Mouse (Mus musculus): Measurements from ENCODE around the gene Tspyl2. TPM values are rescaled to one million over a fixed set of nuclear protein-coding genes. Genes with fewer than 3 reads are reported as not detected.

Gene Tspyl2
- 24.7 and 25.2 TPM in 2 replicates for polyA plus RNA-seq (2014; fragmentation: Nextera tagmentation; extraction: Ambion mirVana)

GRCm38 (mm10) chrX:152342358-152342901 lies at the start of gene Tspyl2:
TSS of gene Tspyl2 (minus strand) at chrX:152342425.
- H3K4me2 ChIP-seq (ENCODE audit: low read depth, low read length) = peak within 1 kb of the TSS; percentile 36
- H3K36me3 ChIP-seq (replicated peaks; ENCODE audit: control insufficient read depth, insufficient read depth, low read depth, low read length) = no peaks in the 10 kb centered on the region; the same call in 1 of the 2 replicates
- DNase-seq (ENCODE audit: low spot score) (peak; percentile 92), ATAC-seq (replicated peaks; ENCODE audit: insufficient number of reproducible peaks, low FRiP score, low TSS enrichment, low read depth) (peak; percentile 98)
- peaks cover 14% of the 10 kb centered on the region for H3K27me3 ChIP-seq (ENCODE audit: control insufficient read depth, insufficient read depth, low read length)
- H3K27ac ChIP-seq (replicated peaks; ENCODE audit: low read depth, low read length) = peak within 1 kb of the TSS; percentile 65; the same call in 1 of the 2 replicates
- peak within 1 kb of the TSS; percentile 57 for H3K4me3 ChIP-seq (ENCODE audit: low read depth, low read length)
- H3K9ac ChIP-seq (replicated peaks; ENCODE audit: low read length) = peak within 1 kb of the TSS; percentile 69
- WGBS = 15% methylated on average over 23 of the region's 27 CpGs
- H3K4me1 ChIP-seq (ENCODE audit: control insufficient read depth, insufficient read depth, low read length) = no peaks in the 10 kb centered on the region
- no peaks in the 10 kb centered on the region for H3K9me3 ChIP-seq (replicated peaks; ENCODE audit: control insufficient read depth, low read length)

- H3K36me3 ChIP-seq (replicated peaks; ENCODE audit: control insufficient read depth, insufficient read depth, low read depth, low read length) = no peaks in the 10 kb centered on the region
- peak within 1 kb of the TSS; percentile 50 for H3K4me3 ChIP-seq (ENCODE audit: low read depth, low read length)
- no peaks in the 10 kb centered on the region for H3K9me3 ChIP-seq (replicated peaks; ENCODE audit: control insufficient read depth, low read length)
- H3K9ac ChIP-seq (replicated peaks; ENCODE audit: low read length) = peak within 1 kb of the TSS; percentile 68
- ATAC-seq (replicated peaks; ENCODE audit: insufficient number of reproducible peaks, low FRiP score, low TSS enrichment, low read depth) (peak; percentile 97), DNase-seq (ENCODE audit: low spot score) (peak; percentile 72)
- peak within 1 kb of the TSS; percentile 54 for H3K4me2 ChIP-seq (ENCODE audit: low read depth, low read length)
- WGBS = 12% methylated on average over 21 of the region's 24 CpGs
- H3K27me3 ChIP-seq (ENCODE audit: control insufficient read depth, insufficient read depth, low read length) = 0 out of 2 replicates have a peak, but pooled peaks cover 4% of the 10 kb centered on the region
- no peak within 1 kb of the TSS for H3K27ac ChIP-seq (replicated peaks; ENCODE audit: low read depth, low read length)
- no peaks in the 10 kb centered on the region for H3K4me1 ChIP-seq (ENCODE audit: control insufficient read depth, insufficient read depth, low read length)
Observed at GRCm38 (mm10) chrX:152368397-152369273, 26.4 kb upstream of the Tspyl2 start, which contains the start of gene Gpr173. TSS of gene Gpr173 (minus strand) at chrX:152368704.

- Histone ChIP-seq H3K4me3 (ENCODE audit: low read depth, low read length) (peak overlapping the region; percentile 50), H3K27ac (replicated peaks; ENCODE audit: low read depth, low read length) (no peak overlapping the region), H3K27me3 (ENCODE audit: control insufficient read depth, insufficient read depth, low read length) (0 out of 2 replicates have a peak, but pooled peaks cover 4% of the 10 kb centered on the region), H3K9me3 (replicated peaks; ENCODE audit: control insufficient read depth, low read length) (no peaks in the 10 kb centered on the region), H3K36me3 (replicated peaks; ENCODE audit: control insufficient read depth, insufficient read depth, low read depth, low read length) (no peaks in the 10 kb centered on the region), H3K4me2 (ENCODE audit: low read depth, low read length) (peak overlapping the region; percentile 54), H3K4me1 (ENCODE audit: control insufficient read depth, insufficient read depth, low read length) (no peaks in the 10 kb centered on the region), H3K9ac (replicated peaks; ENCODE audit: low read length) (peak overlapping the region; percentile 68)
- 24% methylated on average over 4 of the region's 4 CpGs for WGBS
- DNase-seq (ENCODE audit: low spot score) = peak; percentile 6
- peak; percentile 4; the same call in 1 of the 2 replicates for ATAC-seq (replicated peaks; ENCODE audit: insufficient number of reproducible peaks, low FRiP score, low TSS enrichment, low read depth)
Observed at GRCm38 (mm10) chrX:152368054-152368396, 25.8 kb upstream of the Tspyl2 start.

GRCm38 (mm10) chrX:152366418-152366817 lies 24.2 kb upstream of the Tspyl2 start:
- 69% methylated on average over 2 of the region's 2 CpGs for WGBS
- no peaks in the 10 kb centered on the region for H3K36me3 ChIP-seq (replicated peaks; ENCODE audit: control insufficient read depth, insufficient read depth, low read depth, low read length)
- no peak overlapping the region for H3K9ac ChIP-seq (replicated peaks; ENCODE audit: low read length)
- no peaks in the 10 kb centered on the region for H3K9me3 ChIP-seq (replicated peaks; ENCODE audit: control insufficient read depth, low read length)
- H3K4me2 ChIP-seq (ENCODE audit: low read depth, low read length) = no peak overlapping the region
- no peak overlapping the region for H3K27ac ChIP-seq (replicated peaks; ENCODE audit: low read depth, low read length)
- H3K4me1 ChIP-seq (ENCODE audit: control insufficient read depth, insufficient read depth, low read length) = no peaks in the 10 kb centered on the region
- no peak overlapping the region for H3K4me3 ChIP-seq (ENCODE audit: low read depth, low read length)
- DNase-seq (ENCODE audit: low spot score) = no peak
- H3K27me3 ChIP-seq (ENCODE audit: control insufficient read depth, insufficient read depth, low read length) = 0 out of 2 replicates have a peak, but pooled peaks cover 4% of the 10 kb centered on the region
- no peak for ATAC-seq (replicated peaks; ENCODE audit: insufficient number of reproducible peaks, low FRiP score, low TSS enrichment, low read depth)

GRCm38 (mm10) chrX:152352553-152353153 lies 10.4 kb upstream of the Tspyl2 start:
- Histone ChIP-seq H3K27ac (replicated peaks; ENCODE audit: low read depth, low read length) (no peak overlapping the region), H3K4me3 (ENCODE audit: low read depth, low read length) (no peak overlapping the region), H3K9ac (replicated peaks; ENCODE audit: low read length) (no peak overlapping the region), H3K4me1 (ENCODE audit: control insufficient read depth, insufficient read depth, low read length) (no peaks in the 10 kb centered on the region), H3K4me2 (ENCODE audit: low read depth, low read length) (no peak overlapping the region), H3K36me3 (replicated peaks; ENCODE audit: control insufficient read depth, insufficient read depth, low read depth, low read length) (no peaks in the 10 kb centered on the region), H3K9me3 (replicated peaks; ENCODE audit: control insufficient read depth, low read length) (no peaks in the 10 kb centered on the region), H3K27me3 (ENCODE audit: control insufficient read depth, insufficient read depth, low read length) (no peaks in the 10 kb centered on the region)
- 19% methylated on average over 5 of the region's 5 CpGs for WGBS
- ATAC-seq (replicated peaks; ENCODE audit: insufficient number of reproducible peaks, low FRiP score, low TSS enrichment, low read depth) (peak; percentile 80), DNase-seq (ENCODE audit: low spot score) (peak; percentile 72)

- no peaks in the 10 kb centered on the region for H3K36me3 ChIP-seq (replicated peaks; ENCODE audit: control insufficient read depth, insufficient read depth, low read depth, low read length)
- no peaks in the 10 kb centered on the region for H3K4me1 ChIP-seq (ENCODE audit: control insufficient read depth, insufficient read depth, low read length)
- peaks cover 8% of the 10 kb centered on the region for H3K27me3 ChIP-seq (ENCODE audit: control insufficient read depth, insufficient read depth, low read length)
- H3K9ac ChIP-seq (replicated peaks; ENCODE audit: low read length) = no peak overlapping the region
- no peaks in the 10 kb centered on the region for H3K9me3 ChIP-seq (replicated peaks; ENCODE audit: control insufficient read depth, low read length)
- no peak for ATAC-seq (replicated peaks; ENCODE audit: insufficient number of reproducible peaks, low FRiP score, low TSS enrichment, low read depth)
- no peak overlapping the region for H3K4me2 ChIP-seq (ENCODE audit: low read depth, low read length)
- 93% methylated on average over 14 of the region's 14 CpGs for WGBS
- no peak overlapping the region for H3K4me3 ChIP-seq (ENCODE audit: low read depth, low read length)
- H3K27ac ChIP-seq (replicated peaks; ENCODE audit: low read depth, low read length) = no peak overlapping the region
- DNase-seq (ENCODE audit: low spot score) = no peak
Observed at GRCm38 (mm10) chrX:152347041-152347440, 4.8 kb upstream of the Tspyl2 start.

- no peak overlapping the region for H3K27ac ChIP-seq (replicated peaks; ENCODE audit: low read depth, low read length)
- no peak for ATAC-seq (replicated peaks; ENCODE audit: insufficient number of reproducible peaks, low FRiP score, low TSS enrichment, low read depth)
- H3K4me2 ChIP-seq (ENCODE audit: low read depth, low read length) = no peak overlapping the region
- 90% methylated on average over 15 of the region's 15 CpGs for WGBS
- H3K9ac ChIP-seq (replicated peaks; ENCODE audit: low read length) = no peak overlapping the region
- H3K36me3 ChIP-seq (replicated peaks; ENCODE audit: control insufficient read depth, insufficient read depth, low read depth, low read length) = no peaks in the 10 kb centered on the region
- H3K4me3 ChIP-seq (ENCODE audit: low read depth, low read length) = no peak overlapping the region
- no peaks in the 10 kb centered on the region for H3K4me1 ChIP-seq (ENCODE audit: control insufficient read depth, insufficient read depth, low read length)
- DNase-seq (ENCODE audit: low spot score) = no peak
- peaks cover 8% of the 10 kb centered on the region for H3K27me3 ChIP-seq (ENCODE audit: control insufficient read depth, insufficient read depth, low read length)
- H3K9me3 ChIP-seq (replicated peaks; ENCODE audit: control insufficient read depth, low read length) = no peaks in the 10 kb centered on the region
Observed at GRCm38 (mm10) chrX:152346587-152346986, 4.4 kb upstream of the Tspyl2 start.
